Mouse (Mus musculus) layer of hippocampus, adult 8-10 months (tissue): ENCODE results near the gene E2f1. TPM values are rescaled to one million over a fixed set of nuclear protein-coding genes. Genes with fewer than 3 reads are reported as not detected.

Experiments
- DNase-seq, 2 experiments: peaks; one replicate each; pipeline ENCODE4 v3.0.0; 2022; ENCODE audit warnings: low spot score in 2 of 2
- total RNA-seq, 4 experiments: library from RNA; stranded (reverse); gene quantifications; 2 replicates each; pipeline ENCODE4 v1.2.4; 2022

Gene E2f1
- 1 to 10 TPM; 3.5 to 5.1 (median 4.5) TPM for total RNA-seq

DNA sequence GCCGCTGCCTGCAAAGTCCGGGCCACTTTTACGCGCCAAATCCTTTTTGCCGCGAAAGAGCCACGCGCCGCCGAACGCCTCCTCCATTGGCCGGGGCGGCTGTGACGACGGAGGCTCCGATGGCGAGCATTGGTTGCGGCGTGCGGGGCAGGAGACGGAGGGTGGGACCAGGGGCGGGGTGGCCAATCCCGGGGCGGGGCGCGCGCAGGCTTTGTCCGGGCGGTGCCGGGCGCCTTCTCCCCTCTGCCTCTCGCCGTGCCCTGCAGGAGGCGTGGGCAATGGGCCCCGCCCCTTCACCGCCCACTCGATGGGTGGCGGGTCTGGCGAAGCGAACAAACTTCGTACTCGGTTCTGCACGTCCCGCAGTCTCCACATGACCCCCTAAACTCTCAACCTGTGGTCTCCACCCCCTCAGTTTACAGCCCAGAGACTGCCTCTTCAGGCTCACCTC, at the start of gene E2f1:
TSS of gene E2f1 (minus strand) at position 57 of the 451 bp plus-strand sequence.
- peak; percentile 84 to 86 for DNase-seq

DNA sequence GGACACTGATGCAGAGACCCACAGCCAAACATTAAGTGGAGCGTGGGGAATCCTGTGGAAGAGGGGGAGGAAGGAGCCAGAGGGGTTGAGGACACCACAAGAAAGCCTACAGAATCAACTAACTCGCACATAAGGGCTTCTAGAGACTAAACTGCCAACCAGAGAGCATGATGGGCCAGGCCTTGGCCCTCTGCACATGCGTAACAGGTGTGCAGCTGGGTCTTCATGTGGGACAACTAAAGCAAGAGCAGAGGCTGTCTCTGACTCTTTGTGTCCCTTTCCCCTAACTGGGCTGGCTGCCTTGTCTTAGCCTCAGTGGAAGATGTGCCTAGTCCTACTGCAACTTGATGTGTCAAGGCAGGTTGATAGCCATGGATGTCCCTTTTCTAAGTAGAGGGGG, 47.4 kb upstream of the E2f1 start:
- DNase-seq, result no peak

DNA sequence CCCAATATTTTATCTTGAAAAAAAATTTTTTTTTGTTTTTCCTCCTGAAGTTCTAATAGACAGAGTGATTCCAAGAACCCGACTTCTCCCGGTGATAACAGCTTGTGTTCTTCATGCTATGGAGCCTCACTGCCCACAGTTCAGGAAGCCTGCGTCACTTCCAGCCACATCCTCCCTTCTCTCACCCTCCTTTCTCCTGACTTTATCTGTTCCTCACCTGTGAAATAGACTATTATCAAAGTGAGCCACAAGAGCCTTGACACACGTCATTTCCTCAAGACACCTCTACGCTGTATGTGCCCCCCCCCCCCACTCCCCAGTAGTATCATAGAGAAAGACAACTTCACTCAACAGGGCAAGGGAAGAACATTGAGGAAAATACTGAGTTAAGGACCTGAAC, 46.0 kb upstream of the E2f1 start:
- no peak for DNase-seq

DNA sequence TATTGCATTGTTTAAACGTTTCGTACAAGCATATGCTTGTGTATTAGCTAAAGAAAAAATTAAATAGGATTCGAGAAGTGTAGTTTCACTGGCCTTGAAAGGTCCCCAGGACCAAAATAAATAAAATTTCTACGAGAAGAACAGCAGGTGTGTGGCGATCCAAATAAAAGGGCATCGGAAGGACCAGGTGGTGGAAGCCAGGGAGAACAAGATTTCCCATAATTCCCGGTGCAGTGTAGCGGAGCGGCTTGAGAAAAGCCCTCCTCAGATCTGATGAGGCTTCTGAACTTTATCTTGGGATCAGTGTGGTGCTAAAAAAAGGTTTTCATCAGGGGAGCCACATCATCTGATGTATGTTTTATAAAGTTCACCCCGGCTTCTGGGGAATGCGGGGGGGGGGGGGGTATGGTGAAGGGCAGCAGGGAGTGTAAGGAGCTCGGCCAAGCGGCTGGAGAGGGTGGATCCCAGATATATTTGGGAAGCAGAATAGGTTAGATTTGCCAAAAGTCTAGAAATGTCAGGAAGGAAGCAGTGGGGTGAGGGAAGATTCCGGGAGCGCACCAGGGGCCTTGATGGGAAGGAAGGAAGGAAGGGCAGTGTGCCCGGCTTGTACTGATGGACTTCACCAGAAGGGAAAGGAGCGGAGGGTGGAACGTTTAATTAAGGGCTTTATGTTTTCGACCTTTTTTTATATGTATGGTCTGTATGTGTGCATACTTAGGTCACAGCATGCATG, 45.3 kb upstream of the E2f1 start:
- DNase-seq, result no peak

DNA sequence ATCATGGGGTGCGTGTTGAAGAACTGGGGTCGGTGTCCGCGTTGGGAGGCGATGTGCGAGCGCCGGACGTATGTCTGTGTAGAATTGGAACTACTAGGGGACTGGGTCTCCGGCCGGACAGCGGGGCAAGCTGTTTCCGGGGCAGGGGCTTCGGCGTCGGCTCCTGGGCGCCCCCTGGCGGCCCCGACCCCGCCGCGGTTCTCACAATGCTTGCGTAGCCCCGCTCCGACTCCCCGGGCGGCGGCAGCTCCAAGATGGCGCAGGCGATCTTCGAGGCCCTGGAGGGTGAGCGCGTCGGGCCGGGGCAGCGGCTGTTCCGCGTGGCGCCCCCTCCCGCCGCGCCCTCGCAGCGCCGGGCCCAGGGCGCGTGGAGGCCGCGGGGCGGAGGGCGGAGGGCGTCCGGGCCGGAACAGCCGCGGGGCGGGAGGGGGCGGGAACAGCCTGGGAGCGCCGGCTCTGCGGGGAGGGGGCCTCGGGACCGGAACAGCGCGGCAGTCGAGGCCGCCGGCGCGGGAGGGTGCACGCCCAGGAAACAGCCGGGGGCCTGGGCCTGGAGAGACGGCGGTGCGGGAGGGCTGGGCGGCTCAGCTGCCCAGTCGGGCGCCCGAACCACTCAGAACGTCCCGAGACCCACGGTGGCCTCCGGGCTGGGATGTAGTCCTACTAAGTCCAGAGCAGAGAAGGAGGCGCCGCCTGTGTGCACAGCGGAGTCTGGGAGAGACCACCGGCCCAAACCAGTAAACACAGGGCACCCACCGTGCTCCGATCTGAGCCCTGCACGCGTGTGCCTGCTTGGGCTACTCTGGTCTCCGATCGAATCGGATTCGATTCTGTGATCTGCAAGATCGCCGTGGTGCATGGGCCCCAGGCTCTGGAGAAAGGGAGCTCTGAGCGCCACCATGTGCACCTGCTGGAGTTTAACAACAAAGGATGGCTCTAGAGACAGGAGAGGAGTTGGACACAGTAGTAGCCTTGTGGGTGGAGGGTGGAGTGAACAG, 43.7 kb upstream of the E2f1 start, which contains the start of the genes Zfp341 and 4930519P11Rik:
TSS of gene Zfp341 (plus strand) at position 180 of the 998 bp plus-strand sequence.
TSS of gene 4930519P11Rik (minus strand) at position 320 of the 998 bp plus-strand sequence.
- DNase-seq, result peak; percentile 82 to 89

DNA sequence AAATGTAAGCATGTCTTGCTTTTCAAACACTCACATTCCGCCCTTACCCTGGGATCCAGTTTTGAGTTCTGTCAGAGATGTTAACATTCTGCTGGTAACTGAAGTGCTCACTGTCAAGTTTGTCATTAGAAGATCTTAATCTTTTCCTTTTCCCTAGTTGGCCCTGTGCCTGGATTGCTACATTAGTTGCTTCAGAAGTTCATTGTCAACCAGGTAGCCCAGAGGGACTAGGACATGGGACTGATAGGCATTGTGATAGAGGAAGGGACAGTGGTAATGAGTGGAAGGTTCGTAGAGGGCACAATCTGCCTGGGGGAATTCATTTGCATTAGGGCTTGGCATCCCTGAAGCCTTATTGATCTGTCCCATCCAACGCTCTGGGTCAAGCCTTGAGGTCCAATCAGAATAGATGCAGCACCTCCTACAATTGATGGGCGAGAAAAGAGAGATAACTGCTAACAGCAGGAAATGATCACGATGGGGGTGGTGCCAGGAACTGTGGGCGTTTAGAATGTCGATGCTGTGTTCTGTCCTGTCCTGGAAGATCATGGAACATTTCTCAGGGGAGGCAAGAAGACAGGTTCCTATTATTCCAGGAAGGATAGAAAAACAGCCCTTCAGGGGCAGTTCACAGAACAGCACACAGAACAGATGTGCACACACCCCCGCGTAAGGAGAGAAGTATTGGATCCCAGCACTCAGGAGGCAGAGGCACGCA, 39.5 kb upstream of the E2f1 start:
- no peak for DNase-seq

DNA sequence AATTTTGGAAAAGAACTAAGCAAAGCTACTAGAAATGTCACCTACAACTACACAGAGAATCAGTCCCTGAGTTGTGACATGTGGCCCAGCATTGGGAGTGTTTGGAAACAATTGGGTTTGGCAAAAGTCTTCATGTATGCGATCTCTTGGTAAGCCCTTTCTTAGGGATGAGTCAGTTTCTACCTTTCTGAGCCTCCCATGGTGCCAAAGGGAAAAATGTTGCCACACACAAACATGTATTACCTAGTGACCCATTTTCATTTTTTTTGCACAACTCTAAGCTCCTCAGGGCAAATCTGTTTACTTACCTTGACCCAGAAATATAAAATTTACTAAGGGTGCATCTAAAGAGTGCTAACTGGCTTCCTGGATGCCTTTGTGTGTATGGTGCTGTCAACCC, 37.3 kb upstream of the E2f1 start:
- DNase-seq, result no peak

DNA sequence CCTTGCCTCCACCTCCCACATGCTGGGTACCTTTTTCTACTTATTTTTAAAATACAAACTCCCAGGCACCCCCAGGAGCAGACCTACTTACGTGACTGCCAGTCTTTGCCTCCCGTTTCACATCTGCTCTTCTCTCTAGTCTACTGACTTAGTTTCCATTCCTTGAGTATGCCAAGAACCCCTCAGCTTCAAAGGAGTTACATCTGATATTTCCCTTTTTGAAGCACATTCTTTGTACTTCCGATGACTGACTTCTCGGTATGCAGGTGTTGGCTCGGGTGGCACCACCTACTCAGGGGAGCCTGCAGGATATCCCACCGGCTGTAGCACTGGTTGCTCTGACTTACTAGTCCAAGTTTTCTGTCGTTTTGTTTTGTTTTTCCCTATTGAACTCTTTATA, 34.5 kb upstream of the E2f1 start:
- no peak for DNase-seq

DNA sequence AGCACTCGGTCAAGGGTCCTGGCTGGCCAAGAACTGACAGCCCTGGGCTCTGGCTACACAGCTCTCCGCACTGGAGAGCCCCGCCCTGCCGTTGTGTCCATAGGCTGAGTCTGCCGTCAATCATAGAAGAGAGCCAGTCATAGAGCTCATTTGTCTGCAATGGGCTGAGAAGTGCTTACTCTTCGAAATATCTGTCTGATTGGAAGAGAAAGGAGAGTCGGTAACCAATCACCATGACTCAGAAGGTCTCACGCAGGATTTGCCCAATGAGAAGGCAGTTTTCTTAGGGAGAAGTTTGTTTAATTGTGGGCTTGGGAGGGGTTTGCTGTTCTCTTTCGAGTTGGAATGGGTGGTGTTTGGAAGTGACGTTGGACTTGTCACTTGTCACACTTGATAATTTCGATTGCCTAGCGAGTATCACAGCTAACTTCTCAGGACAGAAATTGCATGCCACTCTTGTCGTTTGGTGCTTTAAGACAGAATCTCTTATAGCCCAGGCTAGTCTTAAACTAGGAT, 34.0 kb upstream of the E2f1 start, which contains the start of gene Pxmp4:
TSS of gene Pxmp4 (minus strand) at position 71 of the 516 bp plus-strand sequence.
- DNase-seq, result peak; percentile 99 to 100

DNA sequence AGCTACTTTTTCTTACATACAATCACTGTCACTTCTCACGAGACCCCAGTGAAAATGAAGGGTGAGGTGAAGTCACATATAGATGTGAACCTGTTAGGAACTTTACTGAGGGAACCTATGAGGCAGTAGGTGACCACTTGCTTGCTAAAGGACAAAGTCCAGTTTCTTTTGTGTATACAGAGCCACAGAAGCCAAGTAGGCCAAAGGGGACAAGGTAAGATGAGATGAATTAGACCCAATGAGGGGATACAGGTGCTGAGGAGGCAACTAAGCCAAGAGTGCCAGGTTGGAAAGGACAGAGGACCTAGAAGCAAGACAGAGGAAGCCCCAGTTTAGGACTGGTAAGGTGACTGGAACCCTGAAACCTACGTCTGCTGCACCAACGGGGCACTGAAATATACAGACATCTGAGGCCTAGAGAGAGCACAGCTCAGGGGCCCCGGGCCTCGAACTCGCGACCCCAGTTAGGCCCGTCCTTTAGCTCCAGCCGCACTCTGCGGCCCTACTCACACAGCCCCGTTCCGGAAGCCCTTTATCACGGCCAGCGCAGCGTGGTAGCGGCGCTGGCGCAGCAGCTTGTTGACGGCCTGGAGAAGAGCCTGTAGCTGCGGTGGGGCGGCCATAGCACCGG, 33.4 kb upstream of the E2f1 start:
- DNase-seq, result no peak

DNA sequence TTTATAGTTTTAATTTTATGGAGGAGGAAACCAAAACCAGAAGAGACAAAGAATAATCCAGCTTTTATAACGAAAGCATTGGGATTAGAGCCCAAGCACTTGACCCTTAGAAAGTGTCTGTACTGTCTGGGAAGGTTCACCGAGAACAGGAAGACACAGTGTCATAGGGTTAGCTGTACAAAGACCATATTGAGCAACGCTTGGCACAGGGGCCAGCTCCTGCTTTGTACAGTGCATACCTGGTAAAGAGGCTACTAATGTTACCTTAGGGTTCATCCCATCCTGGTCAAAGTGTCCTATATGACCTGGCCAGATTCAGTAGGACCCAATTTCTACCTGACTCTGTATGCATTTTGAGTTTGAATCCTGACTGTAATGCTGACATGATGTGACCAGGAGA, 31.6 kb upstream of the E2f1 start:
- no peak for DNase-seq

DNA sequence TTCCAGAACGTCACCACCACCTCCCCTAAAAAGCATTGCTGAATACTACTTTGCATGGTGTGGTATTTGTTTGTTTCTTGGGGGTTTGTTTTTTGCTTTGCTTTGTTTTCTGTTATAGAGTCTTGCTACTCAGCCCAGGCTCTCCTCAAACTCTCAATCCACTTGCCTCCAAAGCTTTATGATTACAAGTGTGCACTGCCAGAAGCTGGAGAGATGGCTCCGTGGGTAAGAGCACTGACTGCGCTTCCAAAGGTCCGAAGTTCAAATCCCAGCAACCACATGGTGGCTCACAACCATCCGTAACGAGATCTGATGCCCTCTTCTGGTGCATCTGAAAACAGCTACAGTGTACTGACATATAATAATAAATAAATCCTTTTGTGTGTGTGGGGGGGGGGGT, 30.9 kb upstream of the E2f1 start:
- no peak for DNase-seq

DNA sequence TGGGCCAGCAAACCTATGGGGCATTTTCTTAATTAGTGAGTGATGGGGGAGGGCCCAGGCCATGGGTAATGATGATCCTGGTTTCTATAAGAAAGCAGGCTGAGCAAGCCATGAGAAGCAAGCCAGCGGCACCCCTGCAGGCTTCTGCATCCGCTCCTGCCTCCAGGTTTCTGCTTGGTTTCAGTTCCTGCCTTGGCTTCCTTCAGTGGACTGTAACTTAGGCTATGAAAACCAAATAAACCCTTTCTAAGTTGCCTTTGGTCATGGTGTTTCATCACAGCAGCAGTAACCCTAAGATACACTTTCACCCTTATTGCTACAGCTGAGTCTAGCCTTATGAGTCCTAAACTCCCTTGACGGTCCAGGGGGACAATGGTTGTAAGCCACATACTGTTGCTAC, 27.7 kb upstream of the E2f1 start:
- DNase-seq, result no peak

DNA sequence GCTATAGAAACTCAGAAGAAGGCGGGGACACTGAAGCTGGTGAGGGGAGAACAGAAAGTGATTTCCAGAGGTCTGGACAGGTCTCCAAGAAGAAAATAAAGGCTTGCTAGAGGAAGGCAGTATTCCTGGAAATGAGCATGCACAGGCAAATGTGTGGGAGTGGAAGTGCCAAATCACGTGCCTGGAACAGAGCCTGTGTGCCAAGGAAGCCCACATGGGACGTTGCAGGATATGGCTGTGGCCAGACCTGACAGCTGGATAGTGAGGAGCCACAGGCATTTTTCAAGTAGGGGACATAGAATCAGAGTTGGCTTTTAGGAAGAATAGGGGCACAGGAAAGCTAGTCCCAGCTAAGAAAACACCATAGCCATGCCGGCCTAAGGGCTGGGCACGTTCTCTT, 26.1 kb upstream of the E2f1 start:
- no peak for DNase-seq

DNA sequence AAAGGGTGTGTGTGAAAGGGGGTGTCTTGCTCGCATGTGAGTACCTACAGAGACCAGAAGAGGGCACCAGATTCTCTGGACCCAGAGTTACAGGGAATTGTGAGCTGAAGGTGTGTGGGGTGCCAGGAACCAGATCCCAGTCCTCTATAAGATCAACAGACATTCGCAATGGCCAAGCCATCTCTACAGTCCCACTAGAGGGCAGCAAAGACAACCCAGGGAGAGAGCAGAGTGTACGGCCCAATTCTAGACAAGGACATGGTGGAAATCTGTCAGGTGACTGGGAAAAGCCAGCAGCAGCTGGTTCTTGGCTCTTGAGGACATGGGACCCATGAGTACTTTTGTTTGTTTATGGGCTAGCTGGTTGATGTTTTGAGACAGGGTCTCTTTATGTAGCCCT, 23.3 kb upstream of the E2f1 start:
- DNase-seq, result no peak

DNA sequence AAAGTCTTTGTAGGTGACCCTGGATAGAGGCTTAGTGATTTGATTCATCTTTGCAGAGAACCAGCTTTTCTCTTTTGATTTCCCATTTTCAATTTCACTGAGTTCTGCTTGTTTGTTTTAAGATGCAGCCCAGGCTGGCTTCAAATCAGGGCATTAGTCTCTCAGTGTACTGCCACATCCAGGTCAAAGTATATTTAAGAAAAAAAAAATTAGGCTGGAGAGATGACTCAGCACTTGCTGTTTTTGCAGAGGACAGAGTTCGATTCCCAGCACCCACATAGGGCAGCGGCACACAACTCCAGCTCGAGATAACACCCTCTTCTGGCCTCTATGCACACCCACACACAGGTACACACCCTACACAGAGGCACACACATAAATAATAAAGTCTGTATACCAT, 21.5 kb upstream of the E2f1 start:
- no peak for DNase-seq

DNA sequence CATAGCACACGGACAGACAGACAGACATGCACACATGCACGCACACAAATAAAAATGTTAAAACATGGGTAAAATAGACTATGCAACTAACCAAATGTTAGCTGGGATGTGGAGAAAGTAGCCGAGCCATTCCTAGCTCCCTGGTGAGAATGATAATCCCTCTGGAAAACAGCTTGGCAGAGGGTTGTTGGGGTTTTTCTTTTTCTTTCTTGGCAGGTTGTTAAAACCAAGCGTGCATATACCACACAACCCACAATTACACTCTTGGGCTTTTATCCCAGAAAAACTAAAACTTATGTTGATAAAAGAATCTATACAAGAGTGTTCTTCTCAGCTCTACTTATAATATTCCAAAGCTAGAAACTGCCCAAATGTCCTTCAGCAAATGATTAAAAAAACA, 19.4 kb upstream of the E2f1 start:
- no peak for DNase-seq

DNA sequence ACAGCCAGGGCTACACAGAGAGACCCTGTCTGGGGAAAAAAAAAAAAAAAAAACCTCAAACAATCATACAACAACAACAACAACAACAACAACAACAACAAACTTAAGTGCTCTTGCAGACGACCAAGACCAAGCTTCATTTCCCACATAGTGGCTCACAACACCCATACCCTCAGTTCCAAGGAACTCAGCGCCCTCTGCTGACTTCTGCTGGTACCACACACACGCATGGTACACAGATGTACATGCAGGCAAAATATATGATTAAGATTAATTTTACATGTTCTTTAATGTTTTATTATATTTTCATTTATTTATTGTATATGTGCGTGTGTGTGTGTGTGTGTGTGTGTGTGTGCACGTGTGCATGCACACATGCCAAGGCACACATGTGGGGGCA, 16.7 kb upstream of the E2f1 start:
- DNase-seq, result no peak

DNA sequence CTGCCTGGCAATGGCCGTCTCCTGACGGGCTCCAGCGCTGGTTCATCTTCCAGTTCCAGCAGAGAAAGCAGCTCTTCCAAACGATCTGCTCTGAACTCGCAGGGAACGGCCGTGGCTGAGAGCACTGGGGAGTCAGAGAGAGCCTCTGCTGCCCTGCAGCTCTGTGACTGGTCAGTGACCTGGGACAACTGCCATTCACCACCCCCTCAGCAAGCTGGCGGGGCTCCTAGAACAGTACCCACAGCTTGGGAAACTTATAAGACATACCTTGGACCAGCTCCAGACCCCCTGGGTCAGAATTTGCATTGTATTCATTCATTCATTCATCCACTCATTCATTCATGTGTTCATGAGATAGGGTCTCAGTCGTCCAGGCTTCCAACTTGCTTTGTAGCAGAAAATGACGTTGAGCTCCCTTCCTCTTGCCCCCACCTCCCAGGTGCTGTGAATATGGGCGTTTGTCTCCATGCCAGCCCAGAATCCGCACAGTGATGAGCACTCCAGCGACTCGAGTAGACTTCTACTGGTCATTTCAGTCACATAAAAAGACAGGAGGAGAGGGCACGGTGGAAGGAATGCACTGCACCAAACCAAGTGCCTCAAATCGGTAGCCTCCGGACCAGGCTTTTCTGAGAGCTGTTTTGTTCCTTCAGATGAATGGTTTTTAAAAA, 15.4 kb upstream of the E2f1 start:
- DNase-seq, result no peak
